Mouse (Mus musculus): ENCODE measurements around the gene Plekha6. TPM values are rescaled to one million over a fixed set of nuclear protein-coding genes. Genes with fewer than 3 reads are reported as not detected.

Gene Plekha6
- total RNA-seq, 1 experiment from 2014 or later: 7.6 TPM

DNA sequence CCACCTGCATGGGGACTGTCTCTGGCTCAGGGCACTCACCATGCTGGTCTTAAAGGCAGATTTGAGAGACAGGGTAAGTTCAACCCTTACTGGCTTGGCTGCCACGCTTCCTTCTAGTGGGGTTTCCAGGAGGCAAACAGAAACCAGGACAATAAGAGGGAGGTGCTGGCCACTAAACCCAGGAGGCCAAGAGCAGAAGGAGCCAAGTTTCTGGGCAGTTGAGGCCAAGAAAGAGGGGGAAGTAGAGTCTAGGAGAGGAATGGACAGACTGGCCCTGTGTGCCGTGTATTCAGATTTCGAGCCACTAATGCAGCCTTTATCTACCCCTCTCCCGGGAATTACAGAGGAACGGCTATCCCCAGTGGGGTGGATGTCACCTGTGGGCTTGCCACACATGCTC lies 83.2 kb downstream of the Plekha6 start:
- no peak for ATAC-seq (replicated peaks in 1 of 2; ENCODE audit: insufficient read depth in 1 of 2, low FRiP score in 2 of 2, low TSS enrichment in 1 of 2, low read depth in 1 of 2, poor library complexity in 2 of 2, severe bottlenecking in 2 of 2)

GRCm38 (mm10) chr1:133250761-133251160 lies 86.8 kb downstream of the Plekha6 start:
- no peak for ATAC-seq (replicated peaks in 1 of 2; ENCODE audit: insufficient read depth in 1 of 2, low FRiP score in 2 of 2, low TSS enrichment in 1 of 2, low read depth in 1 of 2, poor library complexity in 2 of 2, severe bottlenecking in 2 of 2)

GRCm38 (mm10) chr1:133251625-133252034 lies 87.6 kb downstream of the Plekha6 start:
- no peak for ATAC-seq (replicated peaks in 1 of 2; ENCODE audit: insufficient read depth in 1 of 2, low FRiP score in 2 of 2, low TSS enrichment in 1 of 2, low read depth in 1 of 2, poor library complexity in 2 of 2, severe bottlenecking in 2 of 2)

GRCm38 (mm10) chr1:133252251-133252650 lies 88.2 kb downstream of the Plekha6 start:
- ATAC-seq (replicated peaks in 1 of 2; ENCODE audit: insufficient read depth in 1 of 2, low FRiP score in 2 of 2, low TSS enrichment in 1 of 2, low read depth in 1 of 2, poor library complexity in 2 of 2, severe bottlenecking in 2 of 2): no peak

- no peak for ATAC-seq (replicated peaks in 1 of 2; ENCODE audit: insufficient read depth in 1 of 2, low FRiP score in 2 of 2, low TSS enrichment in 1 of 2, low read depth in 1 of 2, poor library complexity in 2 of 2, severe bottlenecking in 2 of 2)
Observed at GRCm38 (mm10) chr1:133252801-133253531, 89.0 kb downstream of the Plekha6 start.

DNA sequence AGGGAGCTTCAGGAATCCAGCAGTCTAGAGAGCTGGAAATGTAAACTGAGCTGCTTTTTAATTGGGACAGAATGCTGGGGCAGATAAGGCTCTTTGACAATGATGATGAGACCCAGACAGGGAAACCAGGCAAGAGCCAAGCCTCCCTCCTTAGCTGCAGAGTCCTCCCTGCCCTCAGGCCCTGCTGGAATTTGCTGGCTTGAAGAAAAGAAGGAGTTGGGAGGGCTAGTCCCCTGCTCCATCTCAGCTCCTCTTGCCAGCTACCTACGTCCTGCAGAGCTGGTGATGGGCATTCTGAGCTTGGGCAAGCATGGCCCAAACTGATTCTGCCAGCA lies 89.5 kb downstream of the Plekha6 start:
- ATAC-seq (replicated peaks in 1 of 2; ENCODE audit: insufficient read depth in 1 of 2, low FRiP score in 2 of 2, low TSS enrichment in 1 of 2, low read depth in 1 of 2, poor library complexity in 2 of 2, severe bottlenecking in 2 of 2): no peak

DNA sequence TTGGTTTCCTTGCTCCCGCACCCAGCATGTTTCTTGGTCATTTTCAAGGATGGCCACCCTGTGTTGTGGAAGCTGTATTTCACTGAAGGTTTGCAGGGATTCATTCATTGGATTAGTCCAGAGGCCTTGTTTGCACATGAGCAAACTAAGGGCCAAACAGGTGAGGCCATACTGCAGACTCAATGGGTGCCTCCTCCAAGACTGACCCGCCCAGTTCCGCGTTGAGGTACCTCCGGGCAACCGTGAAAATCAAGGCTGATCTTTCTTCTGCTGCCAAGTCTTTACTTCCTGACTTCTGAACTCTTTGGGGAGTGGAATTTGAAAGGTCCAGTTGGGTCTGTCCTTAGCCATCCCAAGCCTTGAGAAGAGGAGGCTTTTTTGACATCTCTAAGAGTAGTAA lies 90.2 kb downstream of the Plekha6 start:
- ATAC-seq (replicated peaks in 1 of 2; ENCODE audit: insufficient read depth in 1 of 2, low FRiP score in 2 of 2, low TSS enrichment in 1 of 2, low read depth in 1 of 2, poor library complexity in 2 of 2, severe bottlenecking in 2 of 2): no peak

- no peak for ATAC-seq (replicated peaks in 1 of 2; ENCODE audit: insufficient read depth in 1 of 2, low FRiP score in 2 of 2, low TSS enrichment in 1 of 2, low read depth in 1 of 2, poor library complexity in 2 of 2, severe bottlenecking in 2 of 2)
Observed at GRCm38 (mm10) chr1:133254856-133255764, 91.1 kb downstream of the Plekha6 start.

- ATAC-seq (replicated peaks in 1 of 2; ENCODE audit: insufficient read depth in 1 of 2, low FRiP score in 2 of 2, low TSS enrichment in 1 of 2, low read depth in 1 of 2, poor library complexity in 2 of 2, severe bottlenecking in 2 of 2): no peak
Observed at GRCm38 (mm10) chr1:133255776-133256175, 91.8 kb downstream of the Plekha6 start.

- ATAC-seq (replicated peaks in 1 of 2; ENCODE audit: insufficient read depth in 1 of 2, low FRiP score in 2 of 2, low TSS enrichment in 1 of 2, low read depth in 1 of 2, poor library complexity in 2 of 2, severe bottlenecking in 2 of 2): no peak
Observed at GRCm38 (mm10) chr1:133256347-133256746, 92.3 kb downstream of the Plekha6 start.

DNA sequence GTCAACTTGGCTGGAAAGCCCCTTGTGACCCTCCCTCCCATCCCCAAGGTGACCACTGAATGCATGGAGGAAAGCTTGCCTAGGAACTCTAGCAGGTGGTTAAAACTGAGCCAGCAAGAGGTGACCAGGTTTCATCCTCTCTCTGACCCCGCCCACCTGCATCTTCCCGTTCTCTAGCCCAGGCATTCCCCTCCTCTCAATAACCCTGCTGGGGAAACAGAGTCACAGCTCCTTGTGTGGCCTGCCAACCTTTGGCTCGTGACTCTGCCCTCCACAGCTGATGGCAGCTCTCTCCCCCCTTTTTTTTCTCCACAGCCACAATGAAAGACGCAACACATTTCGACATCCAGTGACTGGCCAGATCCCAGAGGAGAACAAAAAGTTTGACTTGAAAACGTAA lies 94.7 kb downstream of the Plekha6 start:
- no peak for ATAC-seq (replicated peaks in 1 of 2; ENCODE audit: insufficient read depth in 1 of 2, low FRiP score in 2 of 2, low TSS enrichment in 1 of 2, low read depth in 1 of 2, poor library complexity in 2 of 2, severe bottlenecking in 2 of 2)

DNA sequence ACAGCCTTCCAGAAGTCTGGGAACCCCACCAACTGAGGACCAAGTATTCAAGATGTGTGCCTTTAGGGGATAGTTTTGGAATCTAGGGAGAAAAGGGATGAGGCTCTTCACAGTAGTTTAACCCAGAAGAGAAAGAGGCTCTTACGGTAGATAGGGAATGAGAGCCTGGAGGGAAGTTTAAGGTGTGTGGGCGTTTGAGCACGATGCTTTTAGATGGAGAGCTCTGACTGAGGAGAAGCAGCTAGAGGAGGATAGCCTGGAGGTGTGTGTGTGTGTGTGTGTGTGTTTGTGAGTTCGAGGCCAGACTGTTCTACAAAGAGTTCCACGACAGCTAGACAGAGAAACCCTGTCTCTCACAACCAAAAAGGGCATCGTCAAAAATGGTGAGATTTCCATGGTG lies 98.6 kb downstream of the Plekha6 start:
- no peak for ATAC-seq (replicated peaks in 1 of 2; ENCODE audit: insufficient read depth in 1 of 2, low FRiP score in 2 of 2, low TSS enrichment in 1 of 2, low read depth in 1 of 2, poor library complexity in 2 of 2, severe bottlenecking in 2 of 2)

GRCm38 (mm10) chr1:133263134-133263533 lies 99.1 kb downstream of the Plekha6 start:
- ATAC-seq (replicated peaks in 1 of 2; ENCODE audit: insufficient read depth in 1 of 2, low FRiP score in 2 of 2, low TSS enrichment in 1 of 2, low read depth in 1 of 2, poor library complexity in 2 of 2, severe bottlenecking in 2 of 2): no peak

GRCm38 (mm10) chr1:133264367-133264766 lies 100.4 kb downstream of the Plekha6 start:
- ATAC-seq (replicated peaks in 1 of 2; ENCODE audit: insufficient read depth in 1 of 2, low FRiP score in 2 of 2, low TSS enrichment in 1 of 2, low read depth in 1 of 2, poor library complexity in 2 of 2, severe bottlenecking in 2 of 2): no peak

DNA sequence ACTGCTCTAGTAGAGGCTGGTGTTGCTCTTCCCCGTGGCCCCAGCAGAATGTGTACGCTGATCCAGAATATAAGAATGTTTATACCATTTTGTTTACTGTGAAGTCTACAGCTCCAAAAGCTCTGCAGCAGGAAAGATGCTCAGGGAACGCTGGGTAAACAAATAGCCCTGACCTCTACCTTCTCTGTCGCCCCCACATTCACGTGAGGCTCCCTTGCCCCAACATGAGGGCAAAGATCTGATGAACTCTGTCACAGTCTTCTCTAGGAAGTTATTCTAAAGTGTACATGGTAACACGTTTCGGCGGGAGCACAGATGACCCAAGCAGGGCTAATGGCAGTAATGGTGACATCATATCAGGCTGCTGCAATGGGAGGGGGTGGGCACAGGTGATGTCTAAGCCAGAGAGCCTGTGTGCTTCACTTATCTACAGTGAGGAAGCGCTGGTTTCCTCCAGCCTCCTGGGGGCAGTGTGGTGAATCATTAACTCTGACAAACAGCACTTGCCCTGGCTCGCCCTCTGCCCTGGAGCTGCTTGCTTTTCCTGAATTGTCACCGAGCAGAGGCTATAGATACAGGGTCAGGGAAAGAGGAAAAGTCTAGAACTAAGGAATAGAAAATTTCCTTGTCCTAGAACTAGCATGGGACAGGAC lies 101.2 kb downstream of the Plekha6 start:
- ATAC-seq (replicated peaks in 1 of 2; ENCODE audit: insufficient read depth in 1 of 2, low FRiP score in 2 of 2, low TSS enrichment in 1 of 2, low read depth in 1 of 2, poor library complexity in 2 of 2, severe bottlenecking in 2 of 2): no peak

DNA sequence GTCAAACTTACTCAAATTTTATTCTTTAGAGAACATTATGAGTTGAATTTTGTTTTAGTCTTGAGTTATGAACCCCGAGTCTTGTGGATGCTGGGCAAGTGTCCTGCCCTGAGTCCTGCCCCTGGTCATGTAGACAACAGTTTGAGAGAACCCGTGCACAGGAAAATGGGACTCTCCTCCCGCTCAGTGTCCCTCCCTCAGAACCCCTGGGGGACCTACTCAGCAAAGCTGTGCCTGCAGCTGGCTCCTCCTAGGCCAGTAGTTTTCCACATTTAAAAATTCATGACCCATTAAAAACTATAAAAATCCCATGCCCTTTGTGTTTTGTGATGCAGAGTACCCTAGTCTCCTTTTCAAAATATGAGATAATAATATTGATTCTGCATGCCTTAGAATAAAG lies 103.1 kb downstream of the Plekha6 start:
- no peak for ATAC-seq (replicated peaks in 1 of 2; ENCODE audit: insufficient read depth in 1 of 2, low FRiP score in 2 of 2, low TSS enrichment in 1 of 2, low read depth in 1 of 2, poor library complexity in 2 of 2, severe bottlenecking in 2 of 2)

GRCm38 (mm10) chr1:133267813-133268492 lies 103.9 kb downstream of the Plekha6 start:
- peak in 1 of 2 experiments; percentile 34; a peak in 1 of 4 replicates for ATAC-seq (replicated peaks in 1 of 2; ENCODE audit: insufficient read depth in 1 of 2, low FRiP score in 2 of 2, low TSS enrichment in 1 of 2, low read depth in 1 of 2, poor library complexity in 2 of 2, severe bottlenecking in 2 of 2)
